Mouse (Mus musculus) lung, postnatal 10 days (tissue): ENCODE data around the gene Gng12.
A peak's percentile ranks its signal among the peaks of the same experiment; 100 is the strongest.
"Not testable (repeated sequence)": the region's sequence is repeated elsewhere in the genome, so short reads cannot be mapped to it uniquely, and the experiment has no call there.

Experiments used
- DNase-seq: peaks from one replicate; pipeline ENCODE4 v3.0.0; 2021

Gng12 gene

GRCm38 (mm10) chr6:67030846-67031245 lies 134.6 kb downstream of the Gng12 start:
- DNase-seq = no peak

- DNase-seq = not testable (repeated sequence)
These were observed 136.4 kb downstream of the Gng12 start for GRCm38 (mm10) chr6:67032551-67032950.

GRCm38 (mm10) chr6:67032972-67033371 lies 136.8 kb downstream of the Gng12 start:
- DNase-seq = not testable (repeated sequence)

GRCm38 (mm10) chr6:67033604-67034003 lies 137.4 kb downstream of the Gng12 start:
- no peak for DNase-seq

GRCm38 (mm10) chr6:67034331-67035130 lies 138.3 kb downstream of the Gng12 start:
- DNase-seq = no peak

- peak; percentile 20 for DNase-seq
These were observed 139.4 kb downstream of the Gng12 start for GRCm38 (mm10) chr6:67035388-67036299.

GRCm38 (mm10) chr6:67036356-67036811 lies 140.2 kb downstream of the Gng12 start:
- peak; percentile 93 for DNase-seq

- DNase-seq = peak; percentile 97
These were observed 140.8 kb downstream of the Gng12 start, which contains the start of gene Gadd45a for GRCm38 (mm10) chr6:67036837-67037628. Gadd45a (minus strand) TSS chr6:67037457.

GRCm38 (mm10) chr6:67038964-67039363 lies 142.8 kb downstream of the Gng12 start:
- DNase-seq = no peak

GRCm38 (mm10) chr6:67040904-67041410 lies 144.8 kb downstream of the Gng12 start:
- no peak for DNase-seq

GRCm38 (mm10) chr6:67045424-67045823 lies 149.2 kb downstream of the Gng12 start:
- DNase-seq = no peak

- no peak for DNase-seq
These were observed 150.7 kb downstream of the Gng12 start for GRCm38 (mm10) chr6:67046937-67047336.

- DNase-seq = no peak
These were observed 152.0 kb downstream of the Gng12 start for GRCm38 (mm10) chr6:67048052-67048691.

- peak; percentile 44 for DNase-seq
These were observed 152.9 kb downstream of the Gng12 start for GRCm38 (mm10) chr6:67048880-67049694.

- no peak for DNase-seq
These were observed 153.5 kb downstream of the Gng12 start for GRCm38 (mm10) chr6:67049695-67050038.

GRCm38 (mm10) chr6:67050063-67050462 lies 153.9 kb downstream of the Gng12 start:
- no peak for DNase-seq

- DNase-seq = no peak
These were observed 160.1 kb downstream of the Gng12 start for GRCm38 (mm10) chr6:67056108-67056888.

- peak; percentile 13 for DNase-seq
These were observed 160.8 kb downstream of the Gng12 start for GRCm38 (mm10) chr6:67056889-67057564.

- DNase-seq = no peak
These were observed 161.4 kb downstream of the Gng12 start for GRCm38 (mm10) chr6:67057574-67057973.
